Mouse (Mus musculus) lung, postnatal 25 days (tissue): ENCODE results near the gene Olfr726.
A peak's percentile ranks its signal among the peaks of the same experiment; 100 is the strongest.

ENCODE experiments used
- DNase-seq: peaks from one replicate; pipeline ENCODE4 v3.0.0; 2022; ENCODE audit warnings: low spot score

The Olfr726 gene

DNA sequence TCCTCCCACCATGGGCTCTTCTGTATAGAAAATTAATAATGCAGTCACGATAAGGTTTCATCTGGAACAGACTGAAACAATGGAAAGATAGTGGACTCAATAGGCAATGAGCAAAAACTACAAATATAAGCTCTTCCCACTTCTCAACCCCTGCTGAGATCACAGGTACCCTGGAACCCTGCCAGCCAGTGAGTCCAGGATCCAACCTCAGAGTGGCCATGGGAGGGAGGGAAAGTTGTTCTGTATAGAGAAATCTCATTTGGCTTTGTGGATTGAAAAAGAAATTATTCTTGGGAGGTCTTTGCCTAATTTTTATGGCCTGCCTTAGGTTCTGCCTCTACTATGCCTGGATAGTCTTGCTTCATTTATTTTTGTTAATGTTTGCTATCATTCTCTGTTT, at the start of gene Olfr726:
Olfr726 (minus strand) TSS at position 101 of the 400 bp plus-strand sequence.
- DNase-seq: no peak

DNA sequence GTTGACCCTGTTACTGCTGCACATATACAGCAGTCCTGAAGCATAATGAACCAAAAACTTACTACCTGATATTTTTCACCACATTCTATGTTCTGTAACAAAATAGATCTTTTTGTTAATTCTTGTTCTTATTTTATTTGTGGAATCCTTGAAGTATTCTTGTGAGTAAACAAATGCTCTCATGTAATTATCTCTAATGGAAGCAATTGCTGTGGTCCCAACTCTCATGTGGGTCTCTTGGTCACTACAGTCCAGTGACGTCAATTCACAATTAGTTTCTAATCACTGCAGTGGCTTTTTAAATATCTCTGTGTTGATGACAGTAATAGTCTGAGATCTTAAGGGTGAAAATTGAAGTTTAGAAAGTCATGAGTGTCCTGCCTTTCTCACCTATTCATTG, 32.1 kb upstream of the Olfr726 start, which contains the start of gene Olfr727:
Olfr727 (plus strand) TSS at position 301 of the 400 bp plus-strand sequence.
- DNase-seq: no peak

DNA sequence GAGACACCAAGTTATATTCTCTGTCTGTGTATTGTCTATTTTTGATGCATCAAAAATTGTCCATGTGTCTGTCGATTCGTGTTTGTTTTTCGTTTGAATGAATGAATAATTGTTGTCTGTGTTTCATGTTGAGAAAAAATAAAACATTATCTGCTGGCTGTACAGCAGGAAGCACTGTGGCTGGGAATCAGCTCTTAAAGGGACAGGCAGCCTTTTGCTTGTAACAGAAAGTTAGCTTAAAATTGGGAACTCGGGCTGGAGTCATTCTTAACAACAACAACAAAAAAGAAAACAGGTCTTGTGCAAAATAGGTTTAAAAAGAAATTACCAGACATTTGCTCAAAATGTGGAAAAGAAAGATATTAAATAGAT, 28.0 kb downstream of the Olfr726 start:
- DNase-seq: no peak

DNA sequence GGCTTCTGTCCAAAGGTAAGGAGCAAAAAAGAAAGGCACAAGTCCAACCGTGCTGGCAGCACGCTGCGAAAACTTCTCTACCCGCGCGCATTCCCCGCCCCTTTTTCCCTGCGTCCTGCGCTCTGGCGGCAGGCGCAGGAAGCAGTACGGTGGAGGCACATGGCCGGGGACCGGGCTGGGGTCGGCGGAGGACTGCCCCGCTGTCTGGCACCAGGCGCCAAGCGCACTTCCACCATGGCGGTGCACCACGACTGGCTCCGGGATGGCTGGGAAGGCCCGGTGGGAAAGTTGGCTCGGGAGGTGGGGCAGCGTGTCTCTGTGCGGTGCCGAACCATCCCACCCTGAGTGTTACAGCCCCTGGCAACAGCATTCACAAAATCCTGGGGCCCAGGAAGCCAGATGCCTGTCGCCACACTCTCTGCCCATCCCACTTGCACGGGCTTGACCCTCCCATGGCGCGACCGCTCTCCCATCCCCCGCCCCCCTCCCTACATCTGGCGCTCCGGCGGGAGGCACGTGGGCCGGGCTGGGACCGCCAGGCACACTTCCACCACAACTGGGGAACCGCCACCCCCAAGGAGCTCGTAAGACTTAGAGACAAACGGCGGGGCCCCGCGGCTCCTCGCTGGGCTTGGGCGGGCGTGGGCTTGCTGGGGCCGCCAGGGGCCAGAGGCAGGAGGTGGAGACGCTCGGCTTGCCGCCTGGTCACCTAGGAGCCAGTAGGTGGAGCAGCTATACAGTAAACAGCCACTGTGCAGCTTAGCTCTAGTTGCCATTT, 28.6 kb downstream of the Olfr726 start:
- peak; percentile 16 for DNase-seq

DNA sequence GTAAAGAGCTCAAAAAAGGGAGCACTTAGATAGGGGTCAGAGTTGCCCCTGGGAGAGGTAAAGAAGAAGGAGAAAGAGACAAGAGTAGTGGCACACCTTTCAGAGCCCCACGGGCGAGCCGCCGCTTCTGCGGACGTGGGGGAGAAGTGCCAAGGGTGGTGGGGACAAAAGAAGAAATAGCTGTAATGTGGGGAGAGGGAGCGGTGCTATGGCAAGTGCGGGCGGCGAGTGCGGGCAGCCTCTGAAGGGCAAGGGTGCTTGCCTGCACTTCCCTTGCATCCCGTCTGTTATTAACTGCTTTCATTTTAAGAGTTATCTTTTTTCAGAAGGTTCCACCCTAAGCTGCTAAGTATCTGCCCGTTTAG, 29.2 kb downstream of the Olfr726 start:
- no peak for DNase-seq

DNA sequence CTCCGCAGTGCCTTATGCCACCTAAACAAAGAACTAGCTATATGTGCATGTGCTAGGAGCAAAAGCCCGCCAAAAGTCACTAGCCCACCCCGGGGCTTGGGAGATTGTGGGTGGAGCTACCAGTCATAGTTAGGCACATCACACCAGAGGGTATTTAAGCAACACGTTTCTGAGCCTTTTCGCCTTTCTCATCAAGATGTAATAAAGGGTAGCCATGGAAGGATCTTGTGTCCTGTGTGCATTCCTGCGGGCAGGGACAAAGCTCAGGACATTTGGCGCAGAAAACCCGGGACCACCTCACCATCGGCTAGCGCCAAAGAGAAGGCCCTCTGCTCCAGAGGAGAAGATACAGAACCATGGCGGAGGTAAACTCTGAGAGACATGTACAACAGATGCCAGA, 29.6 kb downstream of the Olfr726 start:
- DNase-seq: no peak

DNA sequence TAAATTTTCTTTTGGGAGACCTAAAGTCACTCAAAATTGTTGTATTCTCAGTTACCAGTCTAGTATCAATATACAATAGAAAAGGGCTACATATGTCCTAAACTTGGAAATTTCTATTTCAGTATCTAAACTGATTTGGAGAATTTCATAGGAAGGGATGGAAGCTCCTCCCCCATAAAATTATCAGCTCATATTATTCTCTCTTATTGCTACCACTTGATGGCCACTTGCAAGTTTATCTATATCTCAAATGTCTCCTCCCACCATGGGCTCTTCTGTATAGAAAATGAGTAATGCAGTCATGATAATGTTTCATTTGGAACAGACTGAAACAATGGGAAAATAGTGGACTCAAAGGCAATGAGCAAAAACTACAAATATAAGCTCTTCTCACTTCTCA, 50.5 kb downstream of the Olfr726 start, which contains the start of gene Olfr725:
Olfr725 (minus strand) TSS at position 101 of the 400 bp plus-strand sequence.
- DNase-seq: no peak
